Mouse (Mus musculus): ENCODE measurements around the gene Fbxl7.

Gene Fbxl7

DNA sequence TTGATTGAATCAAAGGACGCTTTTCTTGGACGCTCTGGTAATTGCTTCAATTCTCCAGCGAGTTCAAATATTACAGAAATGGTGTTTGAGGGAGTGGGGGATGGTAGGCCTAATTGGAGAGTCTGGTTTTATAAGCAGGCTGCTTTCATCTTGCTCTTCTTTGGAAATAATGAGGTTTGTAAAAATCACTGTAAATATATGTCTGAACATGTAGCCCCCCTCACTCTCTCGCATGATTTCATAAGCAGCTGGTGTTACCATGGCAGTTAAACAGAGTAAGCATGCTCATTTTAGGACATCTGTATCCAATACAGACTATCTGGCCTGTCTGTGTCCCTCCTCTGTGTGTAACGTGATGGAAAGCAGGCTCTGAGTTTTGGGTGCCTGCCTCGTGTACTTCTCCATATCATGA is 376.2 kb downstream of the Fbxl7 start:
- peak in 1 of 2 experiments; percentile 33 for DNase-seq (ENCODE audit: inconsistent age in 2 of 2, low spot score in 1 of 2)

DNA sequence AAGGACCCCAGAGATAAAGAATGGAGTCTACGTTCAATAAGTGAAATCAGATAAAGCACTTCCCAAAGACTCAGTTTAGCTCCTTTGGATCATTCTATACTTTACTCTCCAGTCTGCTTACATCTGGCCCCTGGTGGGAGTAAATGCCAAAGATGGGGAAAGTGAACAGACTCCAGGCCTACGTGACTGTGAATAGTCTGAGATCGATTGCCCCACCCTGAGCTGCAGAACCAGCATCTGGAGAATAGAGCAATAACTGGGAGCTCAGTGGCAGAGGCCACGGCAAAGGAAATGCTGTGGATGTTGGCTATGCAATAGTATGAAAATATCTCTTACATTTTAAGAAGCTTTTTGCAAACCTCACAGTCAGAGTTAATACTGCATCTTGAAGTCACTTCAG is 394.4 kb downstream of the Fbxl7 start:
- no peak for DNase-seq (ENCODE audit: inconsistent age in 2 of 2, low spot score in 1 of 2)
